Mouse (Mus musculus) spleen, adult 18-20 months (tissue): ENCODE results near the gene Pygm.

ENCODE experiments used
- DNase-seq, 2 experiments: peaks; one replicate each; pipeline ENCODE4 v3.0.0; 2022; ENCODE audit warnings: mixed read lengths in 2 of 2

Gene Pygm

DNA sequence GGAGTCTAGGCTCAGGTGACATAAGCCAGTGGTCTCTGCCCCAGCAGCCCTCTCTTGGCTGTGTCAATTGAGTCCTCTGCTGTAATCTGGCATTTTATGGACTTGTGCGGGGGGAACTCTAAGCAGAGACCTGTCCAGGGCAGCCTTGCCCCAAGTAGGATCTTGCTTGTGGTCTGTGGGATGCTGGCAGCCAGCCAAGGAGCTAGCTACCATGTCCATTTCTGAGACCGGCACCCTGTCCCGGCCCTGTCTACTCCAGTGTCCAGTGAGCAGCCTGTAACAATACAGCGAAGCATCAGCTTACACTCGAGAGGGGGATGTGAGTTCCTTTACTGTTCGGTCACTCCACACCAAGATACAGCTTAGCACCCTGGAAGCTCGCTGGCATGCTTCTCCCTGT, 30.2 kb upstream of the Pygm start:
- no peak for DNase-seq

DNA sequence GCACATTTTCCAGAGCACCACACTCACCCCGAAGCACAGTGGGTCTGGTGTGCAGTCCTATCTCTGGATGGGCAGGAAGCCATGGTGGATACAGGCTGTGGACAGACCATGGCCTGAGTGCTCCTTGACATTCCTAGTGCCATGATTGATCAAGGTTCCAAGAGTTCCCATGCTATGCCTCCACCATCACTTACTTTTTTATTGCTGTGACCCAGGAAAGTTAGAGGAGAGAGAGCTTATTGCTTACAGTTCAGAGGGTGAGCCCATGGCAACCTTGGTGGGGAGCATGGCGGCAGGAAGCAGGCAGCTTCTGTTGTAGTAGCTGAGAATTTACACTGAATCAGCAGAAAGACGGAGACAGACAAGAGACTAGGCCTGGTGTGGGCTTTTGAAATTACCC, 22.9 kb upstream of the Pygm start:
- no peak for DNase-seq

DNA sequence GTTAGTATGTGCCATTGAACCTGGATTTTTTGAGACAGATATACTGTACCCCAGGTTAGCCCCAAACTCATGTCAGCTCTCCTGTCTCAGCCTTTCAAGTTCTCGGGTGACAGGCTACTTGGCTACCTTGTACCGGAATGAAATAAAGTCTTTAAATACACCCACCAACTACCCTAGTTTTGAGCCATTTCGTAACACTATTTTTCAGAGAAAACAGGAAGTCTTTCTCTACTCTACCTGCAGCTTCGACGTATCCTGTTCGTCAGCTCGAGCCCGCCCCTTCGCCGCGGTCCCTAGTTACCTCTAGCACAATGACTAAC, 21.1 kb upstream of the Pygm start:
- DNase-seq = no peak

DNA sequence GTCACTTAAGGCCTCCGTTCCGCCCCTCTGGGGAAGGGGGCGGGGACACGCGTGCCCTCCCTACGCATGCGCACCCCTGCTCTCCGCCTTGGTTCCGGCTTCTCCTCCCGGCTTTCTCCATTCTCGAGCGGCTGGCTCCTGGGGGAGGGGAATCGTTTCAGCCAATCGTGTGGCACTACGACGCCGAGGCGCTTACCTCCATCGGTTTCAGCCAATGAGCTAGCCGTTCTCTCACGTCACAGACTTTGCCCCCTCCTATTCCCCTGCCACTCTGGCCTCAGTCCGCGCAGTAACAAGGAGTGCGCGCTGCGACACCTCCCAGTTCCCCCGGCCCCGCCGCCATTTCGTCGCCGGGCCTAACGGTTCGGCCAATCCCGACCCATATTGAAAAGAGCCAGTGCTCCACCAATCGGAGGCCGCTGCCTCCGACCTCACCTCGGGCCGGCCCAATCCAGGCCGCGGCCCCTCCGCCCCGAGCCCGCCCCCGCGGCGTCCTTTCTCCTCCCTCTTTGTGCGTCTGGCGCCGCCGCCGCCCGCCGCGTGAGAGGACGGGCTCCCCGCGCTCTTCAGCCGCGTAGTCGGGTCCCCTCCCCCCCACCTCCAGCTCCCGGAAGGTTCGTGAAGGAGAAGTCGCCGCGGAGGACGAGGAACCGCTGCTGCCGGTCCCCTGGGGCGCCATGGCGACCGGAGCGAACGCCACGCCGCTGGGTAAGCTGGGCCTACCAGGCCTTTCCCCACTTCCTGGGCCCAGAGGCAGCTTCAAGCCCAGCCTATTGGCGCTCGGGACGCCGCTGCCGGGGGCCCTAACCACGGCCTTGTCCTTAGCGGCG, 20.6 kb upstream of the Pygm start, which contains the start of gene Sf1:
TSS of gene Sf1 (plus strand) at position 280 of the 830 bp plus-strand sequence.
- peak; percentile 99 to 100 for DNase-seq

DNA sequence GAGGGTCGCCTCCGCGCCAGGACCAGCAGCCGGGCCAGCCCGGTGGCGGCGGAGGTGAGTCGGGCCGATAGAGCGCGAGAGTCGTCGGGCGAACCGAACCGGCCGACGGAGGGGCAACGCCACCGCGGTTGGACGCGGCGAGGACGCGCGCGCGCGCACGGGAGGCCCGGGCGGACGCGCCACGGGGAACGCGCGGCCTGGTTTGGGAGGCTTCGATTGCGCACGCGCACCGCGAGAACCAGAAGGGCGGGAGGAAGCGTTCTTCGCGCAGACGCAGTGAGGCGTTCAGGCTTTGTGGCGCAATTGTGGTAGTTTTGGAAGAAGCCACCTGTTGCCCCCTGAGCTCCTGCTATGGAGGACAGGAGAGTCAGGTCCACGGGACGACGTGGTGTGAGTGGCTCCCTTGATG, 19.9 kb upstream of the Pygm start:
- peak; percentile 87 to 91 for DNase-seq

DNA sequence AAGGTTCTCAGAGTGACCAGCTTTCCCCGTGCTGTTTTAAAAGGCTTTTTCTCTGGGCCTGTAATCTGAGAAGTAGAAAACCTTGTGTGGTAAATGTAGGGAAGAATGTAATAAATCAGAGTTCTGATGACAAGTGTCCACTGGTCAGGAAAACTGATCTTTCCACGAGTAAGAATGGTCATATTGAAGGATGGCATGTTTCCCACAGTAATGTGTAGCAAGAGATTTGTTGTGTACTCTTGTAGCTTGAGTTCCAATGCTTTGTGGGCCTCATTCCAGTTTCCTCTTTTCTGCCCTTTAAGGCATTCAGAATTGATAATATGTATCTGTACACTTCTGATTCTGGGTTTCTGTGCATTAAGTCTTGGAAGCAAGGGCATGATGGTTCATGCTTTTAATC, 19.4 kb upstream of the Pygm start:
- DNase-seq = no peak

DNA sequence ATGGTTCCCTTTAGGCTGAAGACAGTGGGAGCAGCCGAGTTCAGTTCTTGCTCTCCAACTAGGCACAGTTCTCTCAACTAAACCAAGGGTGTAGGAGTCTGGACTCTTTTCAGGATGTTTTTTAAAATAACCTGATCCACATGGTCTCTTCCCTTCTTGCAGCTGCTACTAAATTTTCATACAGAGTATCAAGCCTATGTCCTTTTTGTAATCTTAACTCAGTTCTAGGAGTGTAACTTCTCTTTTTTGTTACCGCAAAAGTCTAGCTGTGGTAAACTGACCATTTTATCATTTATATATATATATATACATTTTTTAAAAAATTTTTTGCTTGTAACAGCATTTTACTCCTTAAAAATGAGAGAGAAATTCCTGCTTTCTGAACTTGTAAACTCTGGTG, 14.0 kb upstream of the Pygm start:
- DNase-seq = no peak

DNA sequence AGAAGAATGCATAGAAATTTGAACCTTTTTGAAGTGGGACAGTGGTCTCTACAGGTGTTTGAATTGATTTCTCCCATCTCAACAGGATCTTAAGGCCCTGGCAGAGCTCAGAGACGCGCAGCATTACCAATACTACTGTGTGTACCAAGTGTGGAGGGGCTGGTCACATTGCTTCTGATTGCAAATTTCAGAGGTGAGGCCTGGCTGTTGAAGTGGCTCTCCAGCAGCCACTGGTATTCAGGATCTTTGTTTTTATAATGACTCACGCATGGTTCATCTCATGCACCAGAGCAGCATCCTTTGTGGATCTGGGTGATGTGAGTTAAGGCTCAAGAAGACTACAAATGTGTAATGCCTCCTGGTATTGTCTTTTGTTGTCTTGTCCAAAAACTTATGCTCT, 11.8 kb upstream of the Pygm start:
- DNase-seq = no peak

DNA sequence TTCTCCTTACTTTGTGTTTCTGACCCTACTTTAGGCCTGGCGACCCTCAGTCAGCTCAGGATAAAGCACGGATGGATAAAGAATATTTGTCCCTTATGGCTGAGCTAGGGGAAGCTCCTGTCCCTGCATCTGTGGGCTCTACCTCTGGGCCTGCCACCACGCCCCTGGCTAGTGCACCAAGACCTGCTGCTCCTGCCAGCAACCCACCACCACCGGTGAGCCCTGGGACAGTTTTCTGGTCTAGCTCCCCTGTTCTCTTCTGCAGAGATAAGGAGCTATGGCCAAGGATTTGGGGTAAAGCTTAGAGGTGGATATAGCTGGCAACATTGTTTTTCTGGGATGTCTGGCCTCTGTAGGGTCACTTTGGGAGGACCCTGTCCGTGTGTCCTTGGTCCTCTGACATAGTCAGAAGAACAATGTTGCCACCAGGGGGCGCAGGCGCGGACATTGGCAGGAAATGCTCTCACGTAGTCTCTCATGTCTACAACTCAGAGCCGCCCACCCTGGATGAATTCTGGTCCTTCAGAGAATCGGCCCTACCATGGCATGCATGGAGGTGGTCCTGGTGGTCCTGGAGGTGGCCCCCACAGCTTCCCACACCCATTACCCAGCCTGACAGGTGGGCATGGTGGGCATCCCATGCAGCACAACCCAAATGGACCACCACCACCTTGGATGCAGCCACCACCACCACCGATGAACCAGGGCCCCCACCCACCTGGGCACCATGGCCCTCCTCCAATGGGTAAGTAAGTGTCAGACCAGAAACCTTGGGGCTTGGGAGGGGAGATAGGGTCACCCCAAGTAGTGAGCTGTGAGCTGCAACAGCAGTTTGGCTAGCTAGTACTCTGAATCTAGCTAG, 10.4 kb upstream of the Pygm start:
- DNase-seq = peak; percentile 64 to 89

DNA sequence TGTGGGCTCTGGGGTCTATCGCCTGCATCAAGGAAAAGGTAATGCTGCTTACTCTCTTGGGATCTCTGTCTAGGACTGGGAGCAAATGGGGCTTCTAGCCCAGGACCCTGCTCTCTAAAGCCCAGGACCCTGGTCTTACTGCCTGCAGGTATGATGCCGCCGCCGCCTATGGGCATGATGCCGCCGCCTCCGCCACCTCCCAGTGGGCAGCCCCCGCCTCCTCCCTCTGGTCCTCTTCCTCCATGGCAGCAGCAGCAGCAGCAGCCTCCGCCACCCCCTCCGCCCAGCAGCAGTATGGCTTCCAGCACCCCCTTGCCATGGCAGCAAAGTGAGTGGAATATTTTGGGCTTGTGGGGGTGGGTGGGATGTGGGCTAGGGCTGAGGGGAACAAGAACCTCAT, 9.6 kb upstream of the Pygm start:
- DNase-seq = no peak

DNA sequence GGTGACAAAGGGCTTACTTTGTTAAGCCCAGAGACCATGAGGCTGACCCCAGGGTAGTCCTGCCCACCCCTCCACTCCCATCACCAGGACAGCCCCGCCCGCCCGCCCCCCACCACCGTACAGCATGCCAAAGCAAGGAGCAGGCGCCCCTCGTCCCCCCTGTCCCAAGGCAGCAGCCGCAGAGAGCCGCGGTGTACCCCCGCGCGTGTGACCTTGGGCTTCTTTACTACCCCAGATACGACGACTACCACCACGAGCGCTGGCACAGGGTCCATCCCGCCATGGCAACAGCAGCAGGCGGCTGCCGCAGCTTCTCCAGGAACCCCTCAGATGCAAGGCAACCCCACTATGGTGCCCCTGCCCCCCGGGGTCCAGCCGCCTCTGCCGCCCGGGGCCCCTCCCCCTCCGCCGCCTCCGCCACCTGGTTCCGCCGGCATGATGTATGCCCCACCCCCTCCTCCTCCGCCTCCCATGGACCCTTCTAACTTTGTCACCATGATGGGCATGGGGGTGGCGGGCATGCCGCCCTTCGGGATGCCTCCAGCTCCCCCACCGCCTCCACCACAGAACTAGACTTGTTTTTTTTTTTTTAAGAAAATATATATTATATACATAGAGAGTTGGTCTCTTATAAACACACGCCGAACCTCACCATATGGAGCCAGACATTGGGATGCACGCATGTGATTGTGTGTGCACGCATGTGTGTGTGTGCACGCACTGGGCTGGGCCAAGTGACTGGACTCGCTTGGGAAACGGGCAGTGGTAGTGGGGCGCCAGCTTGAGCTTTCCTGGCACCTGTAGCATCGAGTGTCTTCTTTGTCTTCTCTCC, 8.6 kb upstream of the Pygm start:
- no peak for DNase-seq

DNA sequence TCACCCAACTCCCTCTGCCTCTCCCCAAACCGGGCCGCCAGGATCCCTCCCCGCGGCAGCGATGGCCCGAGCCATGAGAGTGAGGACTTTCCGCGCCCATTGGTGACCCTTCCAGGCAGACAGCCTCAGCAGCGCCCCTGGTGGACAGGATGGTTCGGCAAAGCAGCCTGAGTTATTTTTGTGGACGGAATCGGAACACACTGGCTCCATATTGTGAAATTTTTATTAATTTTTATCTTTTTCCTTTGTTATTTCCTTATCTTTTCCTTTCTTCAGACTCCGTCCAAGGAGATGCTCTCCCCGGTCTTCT, 8.0 kb upstream of the Pygm start:
- DNase-seq = peak in 1 of 2 experiments; percentile 40

DNA sequence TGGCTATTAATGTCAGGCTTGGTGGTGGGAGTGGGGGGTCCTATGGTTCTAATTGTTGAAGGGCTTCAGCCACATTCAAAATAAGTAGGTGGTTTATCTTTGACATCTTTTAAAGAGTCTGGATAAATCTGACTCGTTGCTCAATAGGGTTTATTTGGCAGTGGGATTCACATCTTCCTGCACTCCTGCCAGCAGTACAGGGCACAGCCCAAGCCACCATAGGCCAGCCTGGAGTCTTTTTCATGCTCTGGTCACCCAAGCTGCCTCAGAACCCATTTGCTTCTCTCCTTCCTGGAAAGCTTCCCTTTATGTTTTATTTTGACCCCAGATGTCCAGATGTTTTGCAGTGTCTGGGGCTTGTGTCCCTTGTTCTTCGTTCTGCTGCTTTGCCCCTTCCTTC, 7.6 kb upstream of the Pygm start:
- DNase-seq = no peak

DNA sequence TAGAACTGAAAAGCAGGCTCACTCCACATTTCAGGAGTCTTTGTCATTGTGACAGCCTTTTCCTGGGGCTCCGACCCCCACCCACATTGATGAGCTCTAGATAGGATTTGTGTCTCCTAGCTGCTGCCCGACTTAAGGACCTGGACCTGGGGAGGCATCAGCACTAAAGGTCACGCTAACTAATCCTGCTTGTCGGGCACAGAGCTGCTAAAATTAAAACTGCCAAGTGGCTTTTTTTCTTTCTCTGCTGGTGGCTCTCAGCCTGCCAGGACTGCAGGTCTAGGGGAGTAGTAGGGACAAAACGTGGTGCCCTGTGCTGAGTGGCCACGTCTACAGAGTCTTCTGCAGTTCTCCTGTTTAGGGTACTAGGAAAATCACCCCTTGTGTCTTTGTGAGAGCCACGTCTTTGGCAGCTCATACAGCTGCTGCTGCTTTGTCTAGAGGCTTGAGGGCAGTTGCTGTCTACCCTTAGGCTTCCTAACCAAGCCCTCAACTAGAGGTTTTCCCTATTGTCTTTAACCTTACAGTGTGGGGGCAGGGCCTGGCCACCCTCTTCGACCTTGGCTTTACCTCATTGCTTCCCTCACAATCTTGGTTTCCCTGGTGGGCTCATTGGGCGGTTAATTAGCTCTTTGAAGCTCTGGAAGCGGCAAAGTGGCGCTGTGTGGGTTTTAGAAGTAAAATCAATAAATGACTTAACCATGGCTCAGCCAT, 6.7 kb upstream of the Pygm start:
- no peak for DNase-seq

DNA sequence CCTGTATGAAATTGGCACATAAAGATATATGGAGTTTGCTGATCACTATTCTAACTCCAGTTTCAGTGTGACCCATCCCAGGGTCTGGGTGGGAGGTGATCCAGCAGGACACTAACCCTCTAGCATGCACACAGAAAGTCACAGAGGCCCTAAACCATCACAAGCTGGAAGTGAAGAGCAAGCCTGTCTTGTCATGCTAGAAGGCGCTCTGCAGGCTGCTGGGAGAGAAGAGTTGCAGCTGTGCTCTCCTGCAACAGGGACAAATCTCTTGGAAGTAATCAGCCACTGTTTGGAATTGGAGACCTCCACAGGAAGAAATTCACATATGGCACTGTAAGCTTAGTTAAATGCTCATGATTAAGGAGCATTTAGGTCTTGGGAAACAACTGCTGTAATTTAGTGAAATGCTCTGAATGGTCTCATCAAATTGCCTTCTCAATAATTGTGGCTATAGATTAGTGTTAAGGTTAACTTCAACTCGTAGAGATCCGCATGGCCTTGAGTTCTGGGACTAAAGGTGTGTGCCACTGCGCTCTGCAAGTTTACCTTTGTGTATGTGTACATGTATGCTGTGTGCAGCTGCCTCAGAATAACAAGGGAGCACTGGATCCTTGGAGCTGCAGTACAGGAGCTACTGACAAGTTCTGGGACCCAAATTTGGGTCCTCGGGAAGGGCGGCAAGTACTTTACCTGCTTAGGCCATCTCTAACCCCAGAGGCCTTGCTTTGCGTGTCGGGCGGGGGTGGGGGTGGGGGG, 3.6 kb upstream of the Pygm start:
- no peak for DNase-seq

DNA sequence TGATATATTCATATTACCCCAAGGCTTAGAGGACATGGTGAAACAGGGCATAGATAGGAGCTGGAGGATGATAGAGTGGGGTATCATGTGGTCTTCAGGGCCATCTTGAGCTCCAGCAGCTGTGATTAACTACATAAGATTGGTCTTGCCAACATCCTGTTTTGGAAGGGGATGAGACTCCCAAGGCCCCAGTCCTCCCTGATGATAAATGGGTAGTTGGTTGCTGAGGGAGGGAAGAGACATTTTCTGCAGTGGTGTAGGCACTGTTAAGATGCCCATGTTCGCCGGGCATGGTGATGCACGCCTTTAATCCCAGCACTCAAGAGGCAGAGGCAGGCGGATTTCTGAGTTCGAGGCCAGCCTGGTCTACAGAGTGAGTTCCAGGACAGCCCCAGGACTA, 3.0 kb upstream of the Pygm start:
- DNase-seq = no peak

DNA sequence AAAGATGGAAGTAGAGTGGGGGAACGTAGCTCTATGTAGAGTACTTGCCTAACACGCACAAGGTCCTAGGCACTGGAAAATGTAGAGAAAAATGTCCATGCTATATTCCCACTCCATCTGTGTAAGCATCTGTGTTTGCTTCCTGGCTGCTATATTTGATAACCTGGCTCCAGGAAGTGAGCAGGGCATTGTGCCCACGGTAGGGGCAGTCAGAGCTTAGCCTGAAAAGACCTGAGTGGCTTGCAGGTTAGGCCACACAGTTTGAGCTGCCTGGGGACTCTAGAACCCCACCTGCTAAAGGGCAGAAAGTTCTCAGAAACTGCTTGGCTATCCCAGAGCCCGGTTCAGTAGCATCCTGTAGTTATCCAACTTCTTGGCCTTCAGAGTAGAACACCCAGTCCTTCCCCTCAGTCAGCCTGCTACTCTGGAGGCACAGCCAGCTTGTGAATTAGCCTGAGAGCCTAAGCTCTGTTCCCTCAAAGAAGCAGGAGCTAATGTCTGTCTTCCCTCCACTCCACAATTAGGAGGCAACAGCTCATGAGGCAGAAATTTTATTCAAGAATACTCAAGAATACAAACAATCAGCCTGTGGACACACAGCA, 1.8 kb upstream of the Pygm start:
- DNase-seq = no peak

DNA sequence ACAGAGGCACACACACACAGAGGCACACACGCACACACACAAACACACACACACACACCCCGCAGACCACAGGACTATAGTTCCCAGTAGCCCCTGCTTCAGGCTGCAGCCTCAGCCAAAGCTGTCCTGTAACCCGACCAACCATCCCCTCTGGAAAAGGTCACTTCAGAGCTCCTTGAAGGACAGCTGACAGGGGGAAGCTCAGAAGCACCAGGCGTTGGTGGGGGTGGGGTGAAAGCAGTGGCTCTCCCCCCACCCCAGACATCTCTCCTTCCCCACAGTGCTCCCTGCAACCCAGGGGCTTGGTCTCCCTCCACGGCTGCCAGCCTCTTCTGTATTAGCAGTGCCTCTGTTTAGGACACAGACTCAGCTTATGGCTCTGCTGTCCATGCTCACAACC, 729 bp upstream of the Pygm start:
- DNase-seq = no peak

DNA sequence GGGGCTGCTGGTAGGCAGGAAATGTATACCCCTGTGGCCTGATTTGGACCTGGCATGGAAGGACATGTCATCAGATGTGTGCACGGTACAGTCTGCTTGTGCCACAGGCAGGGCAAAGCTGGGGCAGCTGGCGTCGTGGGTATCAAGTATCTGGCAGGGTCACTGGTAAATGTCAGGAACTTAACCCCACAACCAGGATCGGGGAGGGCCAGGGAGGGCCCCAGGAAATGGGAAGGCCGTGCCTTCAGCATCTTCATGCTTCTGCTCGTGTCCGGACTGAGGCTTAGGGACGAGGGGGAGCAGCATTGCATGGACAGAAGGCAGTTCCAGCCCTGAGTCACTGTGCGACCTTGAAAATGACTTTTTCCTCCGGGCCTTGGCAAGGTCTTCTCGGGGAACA, 755 bp downstream of the Pygm start:
- DNase-seq = no peak

DNA sequence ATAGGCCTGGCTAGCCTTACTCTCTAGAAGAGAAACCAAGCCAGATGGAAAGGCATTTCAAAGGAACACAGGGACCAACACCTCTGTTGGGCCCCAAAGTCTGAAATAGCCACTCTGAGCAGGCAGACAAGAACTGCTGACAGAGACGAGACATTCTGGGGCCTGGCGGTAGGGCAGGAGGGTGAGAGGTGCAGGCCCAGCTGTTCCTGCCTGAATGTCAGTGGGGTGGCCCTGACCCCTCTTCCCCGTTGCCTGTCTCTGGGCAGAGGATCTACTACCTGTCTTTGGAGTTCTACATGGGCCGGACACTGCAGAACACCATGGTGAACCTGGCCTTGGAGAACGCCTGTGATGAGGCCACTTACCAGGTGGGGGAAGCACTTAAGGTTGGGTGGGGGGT, 1.2 kb downstream of the Pygm start:
- DNase-seq = no peak

DNA sequence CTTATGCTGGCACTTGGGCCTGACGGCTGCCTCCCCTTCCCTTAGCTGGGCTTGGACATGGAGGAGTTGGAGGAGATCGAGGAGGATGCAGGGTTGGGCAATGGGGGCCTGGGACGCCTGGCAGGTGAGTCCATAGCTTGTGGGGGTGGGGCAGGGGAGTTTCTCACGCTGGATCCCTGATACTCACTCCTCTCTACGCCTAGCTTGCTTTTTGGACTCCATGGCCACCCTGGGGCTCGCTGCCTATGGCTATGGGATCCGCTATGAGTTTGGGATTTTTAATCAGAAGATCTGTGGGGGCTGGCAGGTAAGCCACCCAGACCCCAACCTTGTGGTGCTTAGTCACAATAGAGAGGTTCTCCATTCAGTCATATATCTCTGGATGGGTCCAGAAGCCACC, 1.6 kb downstream of the Pygm start:
- DNase-seq = no peak

DNA sequence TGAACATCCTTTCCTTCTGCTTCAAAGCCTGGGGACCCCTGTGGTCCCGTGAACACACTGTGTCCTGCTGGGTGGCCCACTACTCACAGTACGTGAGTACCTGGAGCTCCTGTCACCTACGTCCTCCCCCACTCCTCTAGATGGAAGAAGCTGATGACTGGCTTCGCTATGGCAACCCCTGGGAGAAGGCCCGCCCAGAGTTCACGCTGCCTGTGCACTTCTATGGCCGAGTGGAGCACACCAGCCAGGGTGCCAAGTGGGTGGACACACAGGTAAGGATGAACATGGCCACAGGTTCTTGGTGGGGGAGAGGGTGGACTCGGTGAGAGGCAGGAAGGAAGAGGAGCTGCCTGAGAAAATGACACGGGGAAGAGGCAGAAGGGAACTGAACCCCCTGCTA, 2.0 kb downstream of the Pygm start:
- DNase-seq = no peak
